Mouse (Mus musculus) erythroblast, embryonic 14.5 days (primary cell): ENCODE results near the gene Erc1.

ENCODE experiments used
- GATA1 ChIP-seq: IDR thresholded peaks from 2 replicates; pipeline ENCODE4 v1.6.1; 2012; ENCODE audit warnings: low read length, inconsistent platforms, mixed read lengths
- TAL1 ChIP-seq: IDR thresholded peaks from 3 replicates; pipeline ENCODE4 v1.6.1; 2012; ENCODE audit warnings: low read length, inconsistent platforms, mixed read lengths

DNA sequence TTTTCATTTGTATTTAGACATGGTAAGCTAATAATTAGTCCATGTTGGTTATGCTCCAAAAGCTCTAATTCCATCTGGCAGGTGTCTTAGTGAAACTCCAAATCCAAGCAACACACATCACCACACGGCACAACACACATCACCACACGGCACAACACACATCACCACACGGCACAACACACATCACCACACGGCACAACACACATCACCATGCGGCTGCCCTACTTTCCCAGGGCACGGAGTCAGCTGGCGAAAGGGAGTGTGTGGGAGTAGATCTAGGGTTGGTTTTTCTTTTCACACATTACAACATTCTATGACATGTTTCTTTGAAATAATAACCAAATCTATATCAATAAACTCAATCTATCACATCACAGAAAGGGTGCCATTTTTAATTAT, 173.2 kb downstream of the Erc1 start:
- TF ChIP-seq GATA1 (no peak), TAL1 (no peak)
